Mouse (Mus musculus): ENCODE measurements around the gene Cxcr4.

Cxcr4 gene

DNA sequence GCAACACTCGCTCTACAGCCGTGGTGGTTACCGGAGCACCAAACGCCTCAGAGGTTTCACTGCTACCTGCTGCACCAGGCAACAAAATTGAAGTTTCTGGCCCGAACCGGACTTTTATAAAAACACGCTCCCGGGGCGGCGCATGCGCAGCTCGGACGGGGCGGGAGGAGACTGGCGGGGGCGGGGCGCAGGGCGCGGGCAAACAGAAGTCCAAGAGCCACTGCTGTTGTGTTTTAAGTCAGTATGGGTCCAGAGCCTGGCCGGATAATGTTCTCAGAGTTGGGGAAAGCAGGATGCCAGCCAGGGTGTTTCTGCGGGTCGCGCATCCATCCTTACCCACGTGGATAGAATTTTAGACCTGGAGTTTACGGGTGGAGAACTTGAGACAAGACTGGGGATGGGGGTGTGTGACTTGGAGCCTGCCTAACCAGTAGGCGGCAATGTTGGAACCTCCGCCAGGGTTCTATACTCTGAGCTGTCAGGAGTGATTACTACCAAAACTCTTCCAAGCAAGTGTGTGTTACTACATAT lies at the start of gene Cxcr4:
Cxcr4 (minus strand) TSS at position 83 of the 531 bp plus-strand sequence.
- peak; percentile 97 for DNase-seq (ENCODE audit: extremely low spot score)

DNA sequence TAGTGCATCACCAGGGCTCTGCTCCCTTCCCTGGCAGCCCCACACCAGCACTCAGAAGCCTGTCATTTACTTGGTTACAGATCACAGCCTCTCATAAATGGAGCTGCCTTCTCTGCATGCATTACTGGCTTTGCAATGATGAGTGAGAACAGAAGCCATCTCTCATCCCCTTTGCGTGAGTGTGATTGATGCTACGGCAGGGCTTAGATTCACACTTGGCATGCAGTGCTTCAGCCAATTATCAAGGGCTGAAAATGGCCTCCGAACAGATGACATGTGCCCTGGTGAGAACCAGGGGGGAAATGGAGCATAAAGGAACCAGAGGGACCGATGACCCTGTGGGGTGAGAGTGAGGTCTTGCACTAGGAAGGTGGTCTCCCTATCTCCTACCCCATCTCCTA lies 47.6 kb upstream of the Cxcr4 start:
- DNase-seq (ENCODE audit: extremely low spot score) = no peak

DNA sequence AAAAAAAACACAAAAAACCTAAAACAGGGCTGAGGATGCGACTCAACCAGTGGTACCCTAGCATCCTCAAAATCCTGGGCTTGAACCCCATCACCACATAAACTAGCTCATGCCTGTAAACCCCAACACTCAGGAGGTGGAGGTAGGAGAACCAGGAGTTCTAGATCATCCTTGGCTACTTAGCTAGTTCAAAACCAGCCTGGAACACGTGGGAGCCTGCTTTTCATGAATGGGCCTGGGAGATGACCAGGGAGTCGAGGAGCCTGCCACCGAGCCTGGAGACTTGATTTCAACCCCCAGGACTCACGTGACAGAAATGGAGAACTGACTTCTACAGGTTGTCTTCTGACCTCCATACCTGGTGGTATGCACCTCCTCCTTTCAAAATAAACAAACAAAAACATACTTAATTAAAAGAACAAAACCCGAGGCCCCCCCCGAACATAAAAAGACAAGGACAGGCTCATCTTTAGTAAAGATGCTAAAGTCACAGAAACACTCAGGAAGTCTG lies 45.2 kb upstream of the Cxcr4 start:
- DNase-seq (ENCODE audit: extremely low spot score) = no peak

DNA sequence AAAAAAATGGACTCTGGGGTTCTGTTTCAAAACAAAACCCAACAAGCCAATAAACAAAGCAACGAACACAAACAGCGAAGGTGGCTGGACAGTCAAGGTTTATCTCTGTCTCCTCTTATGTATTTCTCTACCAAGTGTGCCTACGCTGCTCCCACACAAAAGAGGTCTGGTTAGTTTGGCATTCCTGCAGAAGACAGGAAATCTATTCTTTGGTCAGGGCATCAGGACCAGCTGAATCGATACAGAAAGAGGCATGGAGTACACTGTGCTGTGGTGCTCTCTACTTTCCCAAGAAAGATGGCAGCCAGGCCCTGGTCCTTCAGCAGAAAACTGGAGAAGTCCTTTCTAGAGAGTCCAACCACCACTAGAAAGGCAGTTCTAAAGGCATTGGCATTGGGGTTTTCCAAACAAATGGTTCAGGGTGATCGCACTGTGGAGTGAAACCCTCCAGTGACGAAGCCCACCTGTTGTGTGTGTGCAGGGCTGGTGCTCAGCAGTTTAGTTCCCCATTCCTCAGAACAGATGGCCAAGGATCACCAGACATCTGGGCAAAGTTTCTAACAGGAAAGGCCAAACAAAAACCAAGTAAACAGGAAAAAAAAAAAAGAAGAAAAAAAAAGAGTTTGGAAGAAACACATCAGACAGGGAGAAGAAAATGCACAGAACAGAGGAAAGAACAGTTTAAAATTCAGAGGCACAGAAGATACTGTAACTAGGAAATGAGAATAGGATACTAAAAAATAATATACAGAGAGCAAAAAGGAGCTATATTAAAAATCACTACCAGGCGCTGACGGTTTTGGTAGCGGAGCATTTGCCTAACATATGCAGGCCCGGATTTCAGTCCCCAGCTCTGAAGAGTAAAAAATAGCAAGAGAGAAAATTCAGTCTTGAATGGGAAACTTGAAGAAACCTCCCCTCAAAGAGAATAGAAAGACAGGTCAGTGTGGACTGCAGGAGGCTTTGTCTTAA lies 44.5 kb upstream of the Cxcr4 start:
- no peak for DNase-seq (ENCODE audit: extremely low spot score)

DNA sequence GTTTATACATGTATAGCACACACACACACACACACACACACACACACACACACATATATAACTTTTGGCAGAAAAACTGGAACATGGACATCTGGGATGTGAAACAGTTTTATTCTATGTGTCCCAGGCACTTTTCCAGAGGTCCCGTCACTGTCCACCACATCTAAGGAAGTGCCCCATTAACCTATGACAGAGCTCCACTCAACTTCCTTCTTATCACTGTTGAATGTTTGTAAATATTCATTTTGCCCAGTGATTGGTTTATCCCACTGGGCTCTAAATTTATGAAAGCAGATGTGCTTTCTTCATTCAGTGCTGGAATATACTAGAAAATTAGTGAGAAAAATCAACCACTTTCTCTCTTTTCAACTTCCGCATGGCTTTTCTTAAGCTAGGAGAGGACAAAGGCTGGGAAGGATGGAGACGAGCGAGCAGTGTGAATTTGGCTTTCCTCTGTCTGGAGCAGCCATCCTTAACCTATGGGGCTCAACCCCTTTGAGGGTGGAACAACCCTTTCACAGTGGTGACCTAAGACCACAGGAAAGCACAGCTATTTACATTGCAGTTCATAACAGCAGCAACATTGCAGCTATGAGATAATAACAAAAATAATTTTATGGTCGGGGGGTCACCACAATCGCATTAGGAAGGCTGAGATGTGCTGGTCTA lies 41.8 kb upstream of the Cxcr4 start:
- DNase-seq (ENCODE audit: extremely low spot score) = no peak

DNA sequence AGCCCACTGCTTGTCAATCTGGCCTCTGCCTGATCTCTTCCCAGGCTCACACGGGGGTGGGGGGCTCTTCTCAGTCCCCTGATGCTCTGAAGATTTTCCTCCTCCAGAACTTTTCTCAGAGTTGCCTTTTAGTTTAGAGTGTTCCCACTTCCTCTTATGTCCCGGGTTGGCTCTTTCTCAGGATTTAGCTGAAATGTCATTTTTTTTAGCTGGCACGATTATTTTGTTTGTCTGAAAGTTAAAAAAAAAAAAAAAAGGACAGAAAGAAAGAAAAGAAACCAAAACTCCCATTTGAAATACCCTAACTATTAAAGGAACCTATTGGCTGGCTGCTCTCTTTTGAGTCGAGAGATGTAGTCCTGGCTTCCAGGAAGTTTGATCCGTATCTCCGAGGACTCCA lies 40.4 kb upstream of the Cxcr4 start:
- no peak for DNase-seq (ENCODE audit: extremely low spot score)

DNA sequence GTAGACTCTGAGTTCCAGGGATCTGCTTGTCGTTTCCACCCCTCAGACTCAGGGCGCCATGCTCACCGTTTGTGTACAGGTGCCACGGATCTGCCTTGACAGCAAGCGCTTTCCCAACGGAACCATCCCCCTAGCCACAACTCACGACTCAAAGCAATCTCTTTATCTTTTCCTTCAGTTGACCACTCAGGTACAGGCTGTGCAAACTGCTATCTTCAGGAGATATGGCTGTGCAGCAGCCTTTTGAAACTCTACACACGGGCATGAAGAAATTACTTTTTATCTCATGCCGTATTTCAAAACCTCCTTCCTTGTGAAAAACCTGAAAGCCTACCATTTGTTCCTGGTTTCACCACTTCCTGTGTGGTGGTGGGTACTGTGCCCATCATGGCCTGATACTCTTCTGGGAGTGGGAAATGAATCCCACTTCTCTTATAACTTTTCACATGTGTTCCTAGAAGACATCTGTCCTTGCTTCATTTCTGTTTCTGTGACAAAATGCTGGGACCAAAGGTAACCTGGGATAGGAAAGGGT lies 34.1 kb upstream of the Cxcr4 start:
- no peak for DNase-seq (ENCODE audit: extremely low spot score)

DNA sequence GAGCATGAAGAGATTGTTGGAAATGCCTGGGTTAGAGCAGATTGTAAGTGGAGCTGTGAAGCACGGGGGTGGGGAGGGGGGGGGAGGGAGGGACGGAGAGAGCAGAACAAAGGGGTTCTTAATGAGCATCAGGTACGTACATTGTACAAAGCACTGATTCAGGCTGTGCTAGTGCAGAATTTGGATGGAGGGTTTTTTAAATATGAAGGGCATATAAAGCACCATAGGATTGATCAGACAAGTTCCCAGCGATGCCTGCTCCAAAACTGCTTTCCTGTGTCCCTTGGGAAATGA lies 31.4 kb upstream of the Cxcr4 start:
- no peak for DNase-seq (ENCODE audit: extremely low spot score)

DNA sequence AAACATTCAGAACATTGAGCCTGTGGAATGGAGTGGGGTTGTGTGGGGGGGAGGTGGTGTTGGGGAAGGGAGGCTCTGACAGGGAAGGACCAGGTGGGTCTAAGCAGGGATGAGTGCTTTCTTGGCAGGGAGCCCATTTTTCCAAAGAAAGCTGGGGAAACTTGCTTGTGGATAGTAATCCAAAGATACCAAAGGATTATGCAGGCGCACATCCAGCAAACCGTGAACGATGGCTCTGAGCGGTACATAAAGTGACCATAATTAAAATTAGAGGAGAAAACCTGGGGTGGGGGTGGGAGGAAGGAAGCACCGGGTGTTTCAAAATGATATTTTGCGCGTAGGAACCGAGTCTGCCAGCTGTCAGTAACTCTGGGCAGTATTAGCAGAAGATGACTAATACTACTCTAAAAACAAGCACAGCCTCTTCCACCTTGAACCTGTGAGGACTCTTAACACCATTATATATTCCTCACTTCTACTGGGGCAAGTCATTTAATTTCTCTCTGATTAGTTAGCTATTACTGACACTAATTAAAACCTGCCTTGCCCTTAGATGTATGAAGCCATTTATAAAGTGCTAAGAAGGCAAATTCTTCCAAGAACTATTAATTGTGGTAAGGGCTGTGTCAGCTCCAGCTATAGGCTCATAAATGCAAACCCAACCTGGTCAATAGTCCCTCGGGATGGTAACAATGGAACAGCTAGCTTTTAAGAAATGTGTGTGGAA lies 30.9 kb upstream of the Cxcr4 start:
- DNase-seq (ENCODE audit: extremely low spot score) = no peak

DNA sequence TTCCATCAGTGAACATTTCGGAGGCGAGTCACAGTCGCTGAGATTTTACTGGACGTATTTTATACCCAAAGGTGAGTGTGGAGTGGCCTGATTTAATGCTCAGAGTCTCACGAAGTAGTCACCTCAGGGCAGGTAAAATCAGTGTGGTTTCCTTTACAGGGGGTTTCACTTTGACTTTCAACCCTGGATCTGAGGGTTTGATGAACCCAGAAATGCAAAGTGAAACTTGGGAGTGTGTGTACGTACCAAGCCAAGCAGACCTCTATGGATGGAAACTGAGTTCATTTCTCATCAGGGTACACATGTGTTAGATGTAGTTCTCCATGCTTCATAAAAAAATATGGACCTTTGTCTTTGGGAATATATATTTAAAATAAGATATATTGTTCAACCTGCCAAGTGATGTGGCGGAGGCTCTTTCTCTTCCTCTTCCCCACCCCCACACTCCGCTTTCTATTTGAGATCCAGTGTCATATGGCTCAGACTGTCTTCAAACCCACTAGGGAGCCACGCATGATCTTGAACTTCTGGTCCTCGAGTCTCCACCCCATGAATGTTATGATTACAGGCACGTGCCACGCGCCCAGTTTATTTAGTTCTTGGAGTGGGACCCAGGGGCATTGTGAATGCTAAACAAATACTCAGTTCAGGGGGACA lies 25.7 kb upstream of the Cxcr4 start:
- DNase-seq (ENCODE audit: extremely low spot score) = no peak

DNA sequence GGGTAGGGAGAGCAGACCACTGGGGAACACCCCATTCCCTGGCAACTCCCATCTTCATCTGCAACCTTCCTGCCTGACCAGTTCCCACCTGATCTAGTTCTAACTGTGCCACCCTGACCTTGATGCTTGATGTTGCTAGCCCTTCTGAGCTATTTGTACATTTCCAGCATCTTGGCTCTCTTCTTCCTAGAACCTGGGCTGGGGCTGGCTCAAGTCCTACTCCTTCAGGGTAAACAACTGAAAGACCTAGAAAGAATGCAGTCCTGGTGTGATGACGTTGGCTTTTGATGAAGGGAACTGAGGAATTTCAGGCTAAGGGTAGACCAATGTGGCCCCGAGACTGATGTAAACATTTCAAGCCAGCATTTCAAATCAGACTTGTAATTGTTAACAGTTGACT lies 24.5 kb upstream of the Cxcr4 start:
- DNase-seq (ENCODE audit: extremely low spot score) = no peak

DNA sequence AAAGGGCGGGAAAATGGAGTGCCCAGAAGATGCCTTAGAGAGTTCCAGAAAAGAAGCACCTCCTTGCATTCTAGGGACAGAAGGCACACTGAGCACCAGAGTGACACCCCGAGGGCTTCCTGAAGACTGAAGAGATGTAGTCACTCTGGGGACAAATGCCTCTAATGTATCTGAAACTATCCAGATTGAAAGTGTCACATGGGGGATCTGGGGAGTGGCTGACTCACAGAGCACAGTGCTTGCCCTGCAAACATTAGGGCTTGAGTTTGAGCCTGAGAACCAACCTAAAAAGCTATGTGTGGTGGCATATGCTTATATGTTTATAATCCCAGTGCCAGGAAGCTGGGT lies 23.3 kb upstream of the Cxcr4 start:
- no peak for DNase-seq (ENCODE audit: extremely low spot score)

DNA sequence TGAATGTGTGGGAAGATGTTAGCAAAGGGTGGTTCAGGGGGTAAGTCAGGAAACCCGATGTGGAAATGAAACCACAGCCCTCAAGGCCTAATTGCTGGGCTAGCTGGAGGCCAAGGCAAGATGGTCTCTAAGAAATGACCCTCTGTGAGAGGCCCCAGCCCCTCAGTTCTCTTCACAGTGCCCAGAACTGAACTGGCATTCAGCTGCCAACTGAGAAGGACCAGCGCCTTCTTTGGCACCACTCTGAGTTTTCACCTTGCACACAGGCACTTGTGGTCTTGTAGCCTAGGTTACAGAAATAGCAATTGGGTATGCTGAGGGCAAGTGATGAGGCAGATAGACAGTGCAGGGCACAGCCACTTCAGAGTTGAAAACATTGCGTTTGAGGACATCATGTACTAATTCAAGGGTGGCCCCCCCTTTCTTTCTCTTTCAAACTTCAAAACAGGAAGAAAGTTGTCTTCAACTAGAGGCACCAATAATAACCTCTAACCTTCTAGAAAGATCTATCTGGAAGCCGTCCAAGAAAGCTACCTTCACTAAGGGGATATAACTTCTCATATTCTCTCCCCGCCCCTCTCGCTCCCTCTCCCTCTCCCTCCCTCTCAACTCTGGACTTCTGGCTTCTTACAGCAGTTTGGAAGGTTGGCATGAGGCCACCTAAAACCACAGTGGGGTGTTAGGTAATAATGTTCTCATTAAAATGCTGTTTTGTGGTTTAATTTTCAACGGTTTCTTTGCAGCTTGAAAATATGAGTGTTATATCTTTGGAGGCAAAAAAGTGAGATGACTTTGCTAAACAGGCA lies 22.8 kb upstream of the Cxcr4 start:
- DNase-seq (ENCODE audit: extremely low spot score) = no peak

DNA sequence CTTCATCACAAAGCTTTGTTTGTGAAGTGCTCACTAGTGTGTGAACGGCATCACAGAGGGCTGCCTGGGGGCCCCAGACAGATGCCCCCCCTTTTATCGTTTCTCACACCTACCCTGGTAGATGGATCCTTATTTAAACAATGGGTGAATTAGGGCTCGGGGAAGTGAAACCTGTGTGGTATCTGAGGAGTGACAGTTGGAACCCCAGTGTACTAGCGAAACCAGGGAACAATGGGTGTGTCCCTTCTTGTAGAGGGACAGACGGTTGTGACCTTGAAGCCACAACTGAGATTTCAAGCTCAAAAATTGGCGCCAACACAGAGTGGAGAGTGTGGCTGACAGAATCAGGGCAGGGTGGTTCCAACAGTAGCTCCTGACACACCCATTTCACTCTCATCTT lies 16.0 kb upstream of the Cxcr4 start:
- DNase-seq (ENCODE audit: extremely low spot score) = no peak

DNA sequence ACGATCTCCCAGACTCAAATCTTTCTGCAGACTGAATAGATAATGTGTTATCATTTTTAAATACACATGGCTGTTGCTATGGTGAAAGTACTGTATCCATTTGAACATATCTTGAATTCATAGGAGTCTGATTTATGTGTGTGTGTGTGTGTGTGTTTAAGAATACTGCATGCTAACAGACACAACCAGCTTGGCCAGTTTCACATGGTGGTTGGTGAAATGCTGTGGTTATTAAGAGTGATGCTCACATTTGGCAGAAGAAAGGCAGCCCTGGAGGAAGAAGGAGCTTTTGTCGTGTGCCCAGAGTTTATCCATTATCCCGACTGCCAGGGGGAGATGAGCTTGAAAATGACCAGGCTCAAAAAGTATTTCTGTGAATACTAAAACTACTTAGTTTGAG lies 15.3 kb upstream of the Cxcr4 start:
- no peak for DNase-seq (ENCODE audit: extremely low spot score)

DNA sequence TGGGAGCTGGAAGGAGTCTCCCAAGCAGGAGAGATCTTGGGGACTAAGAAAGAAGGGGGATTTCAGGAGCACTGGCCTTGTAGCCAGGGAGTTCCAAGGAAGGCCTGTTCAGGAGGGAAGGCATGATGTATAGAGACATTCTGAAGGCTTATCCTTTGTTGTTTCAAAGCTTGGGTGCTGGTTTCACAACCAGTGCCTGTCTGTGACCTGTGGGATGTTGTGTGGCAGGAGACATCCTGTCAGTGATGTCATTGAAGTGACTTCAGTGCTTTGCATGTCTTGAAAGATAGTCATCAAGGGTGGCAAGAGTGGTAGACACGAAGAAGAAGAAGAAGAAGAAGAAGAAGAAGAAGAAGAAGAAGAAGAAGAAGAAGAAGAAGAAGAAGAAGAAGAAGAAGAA lies 13.7 kb upstream of the Cxcr4 start:
- no peak for DNase-seq (ENCODE audit: extremely low spot score)

DNA sequence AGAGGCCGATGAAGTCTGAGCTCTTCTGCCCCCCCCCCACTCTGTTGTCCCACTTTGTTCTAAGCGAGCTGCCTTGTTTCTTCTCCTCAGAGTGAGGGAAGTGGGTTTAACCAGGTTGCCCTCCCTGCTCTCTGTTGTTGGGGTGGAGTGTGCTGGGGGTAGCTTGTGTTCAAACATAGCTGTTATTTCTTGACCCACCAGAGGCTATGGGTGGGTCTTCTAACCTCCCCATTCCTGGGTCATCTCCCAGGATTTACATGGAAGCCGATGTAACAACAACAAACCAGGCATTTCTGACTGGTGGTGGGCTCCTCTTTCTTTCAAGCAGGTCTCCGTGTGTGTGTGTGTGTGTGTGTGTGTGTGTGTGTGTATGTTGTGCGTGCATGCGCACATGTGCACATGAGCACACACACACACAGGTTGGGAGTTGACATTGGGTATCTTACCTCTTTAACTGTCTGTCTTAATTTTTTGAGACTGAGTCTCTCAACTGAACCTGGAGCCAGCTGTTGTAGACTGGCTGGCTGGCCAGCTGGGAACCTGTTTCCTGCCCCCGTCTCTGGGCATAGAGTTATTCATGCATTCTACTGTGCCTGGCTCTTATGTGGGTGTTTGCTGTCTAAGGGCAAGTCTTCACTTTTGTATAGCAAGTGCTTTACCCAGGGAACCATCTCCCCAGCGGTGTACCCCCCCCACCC lies 10.7 kb upstream of the Cxcr4 start:
- DNase-seq (ENCODE audit: extremely low spot score) = no peak

DNA sequence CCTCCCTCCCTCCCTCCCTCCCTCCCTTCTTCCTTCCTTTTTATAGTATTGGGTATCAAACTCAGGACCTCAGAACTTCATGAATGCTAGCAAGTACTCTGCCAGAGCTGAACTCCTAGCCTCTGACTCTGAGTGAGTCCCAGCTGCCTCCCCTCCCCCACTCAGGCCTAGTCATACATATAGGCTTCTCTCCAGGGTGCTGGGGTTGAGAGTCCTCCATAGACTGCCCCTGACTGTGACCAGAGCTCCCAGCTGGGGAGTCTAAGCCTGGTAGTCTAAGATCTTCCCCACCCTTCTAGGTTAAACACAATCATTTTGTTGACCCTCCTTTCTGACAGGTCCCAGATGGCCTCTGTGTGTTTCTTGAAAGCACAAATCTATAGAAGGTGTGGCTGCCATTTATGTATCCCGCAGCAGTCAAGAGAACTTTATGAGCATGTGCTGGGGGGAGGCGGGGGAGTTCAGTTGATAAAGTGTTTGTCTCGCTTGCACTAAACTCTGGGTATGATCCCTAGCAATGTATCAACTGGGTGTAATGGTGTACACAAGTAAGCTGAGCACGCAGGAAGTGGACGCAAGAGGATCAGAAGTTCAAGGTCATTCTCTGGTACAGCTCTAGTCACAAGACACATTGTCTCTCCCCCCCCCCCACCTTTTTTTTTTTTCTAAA lies 10.1 kb upstream of the Cxcr4 start:
- DNase-seq (ENCODE audit: extremely low spot score) = no peak

DNA sequence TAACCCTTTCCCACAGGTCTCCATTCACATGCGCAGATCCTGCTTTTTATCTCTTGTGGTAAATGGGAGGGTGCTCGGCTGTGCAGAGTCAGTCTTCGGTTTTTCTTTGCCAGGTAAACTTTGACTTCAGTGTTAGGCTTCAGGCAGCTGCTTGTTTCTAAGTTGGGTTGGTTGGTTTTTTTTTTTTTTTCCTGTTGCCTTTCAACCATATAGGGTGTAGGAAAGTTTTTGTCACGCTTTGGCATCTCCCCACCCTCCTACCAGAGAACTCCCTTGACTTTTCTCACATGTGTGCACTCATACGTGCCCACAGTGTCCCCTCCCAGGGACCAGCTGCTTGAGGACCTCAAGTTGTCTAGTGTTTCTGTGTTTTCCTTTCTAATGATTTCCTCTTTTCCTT lies 9.2 kb upstream of the Cxcr4 start:
- DNase-seq (ENCODE audit: extremely low spot score) = no peak

DNA sequence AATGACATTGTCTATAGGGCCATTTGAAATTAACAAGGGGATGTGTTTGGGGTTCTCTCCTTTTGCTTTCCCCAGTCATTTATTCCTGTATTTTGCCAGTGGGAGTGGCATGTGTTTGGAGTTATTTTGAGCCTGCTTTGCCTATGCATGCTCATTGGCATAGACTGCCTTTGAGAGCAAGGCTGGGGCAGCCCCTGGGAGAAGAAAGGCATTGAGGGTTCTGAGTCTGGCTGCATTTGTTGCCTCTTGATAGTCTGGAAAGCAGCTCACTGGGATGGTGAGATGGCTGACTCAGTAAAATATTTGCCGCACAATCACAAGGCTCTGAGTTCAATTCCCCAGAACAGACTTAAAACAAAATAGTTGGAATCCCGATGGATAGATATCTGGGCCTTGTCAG lies 8.5 kb upstream of the Cxcr4 start:
- DNase-seq (ENCODE audit: extremely low spot score) = no peak

Data from embryo, embryonic 9.5 days (tissue).